Mouse (Mus musculus) heart, adult 8-10 months (tissue): Measurements from ENCODE around the gene Tmed8. TPM values are rescaled to one million over a fixed set of nuclear protein-coding genes. Genes with fewer than 3 reads are reported as not detected.
A peak's percentile ranks its signal among the peaks of the same experiment; 100 is the strongest.
"Not testable (repeated sequence)": the region's sequence is repeated elsewhere in the genome, so short reads cannot be mapped to it uniquely, and the experiment has no call there.

ENCODE experiments used
- DNase-seq: peaks from one replicate; pipeline ENCODE4 v3.0.0; 2022; ENCODE audit warnings: low spot score
- total RNA-seq, 4 experiments: library from RNA; stranded (reverse); gene quantifications; 2 replicates each; pipeline ENCODE4 v1.2.4; 2022

The Tmed8 gene
- 1 to 10 TPM; 6.3 to 6.9 (median 6.7) TPM for total RNA-seq

DNA sequence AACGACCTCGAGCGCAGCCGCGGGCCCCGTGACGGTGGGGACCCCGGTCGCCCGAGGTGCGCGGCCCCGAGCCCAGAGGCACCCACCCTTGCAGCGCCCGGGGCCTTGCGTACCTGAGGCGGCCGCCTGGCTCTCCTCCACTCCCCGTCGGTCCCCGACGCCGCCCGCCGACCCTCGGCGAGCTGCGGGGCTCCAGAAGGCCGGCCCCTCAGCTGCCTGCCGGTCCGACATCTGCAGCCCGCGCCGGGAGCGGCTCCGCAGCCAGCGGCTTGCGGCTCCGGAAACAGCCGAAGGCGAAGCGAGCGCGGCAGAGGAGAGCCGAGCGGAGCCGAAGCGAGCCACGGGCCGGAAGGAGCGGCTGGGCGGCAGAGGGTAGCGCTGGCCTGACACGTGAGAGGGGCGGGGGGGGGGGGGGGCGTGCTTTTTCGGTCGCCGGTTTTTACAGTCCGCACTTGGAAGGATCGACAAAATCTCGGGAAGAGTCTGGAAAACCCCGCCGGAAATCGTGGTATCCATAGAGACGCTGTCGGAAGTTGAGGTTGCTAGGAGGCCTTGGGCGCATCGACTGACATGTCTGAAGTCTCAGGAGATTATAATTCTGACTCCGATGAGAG is at the start of gene Tmed8:
TSS of gene Tmed8 (minus strand) at position 482 of the 614 bp plus-strand sequence.
- peak; percentile 82 for DNase-seq

DNA sequence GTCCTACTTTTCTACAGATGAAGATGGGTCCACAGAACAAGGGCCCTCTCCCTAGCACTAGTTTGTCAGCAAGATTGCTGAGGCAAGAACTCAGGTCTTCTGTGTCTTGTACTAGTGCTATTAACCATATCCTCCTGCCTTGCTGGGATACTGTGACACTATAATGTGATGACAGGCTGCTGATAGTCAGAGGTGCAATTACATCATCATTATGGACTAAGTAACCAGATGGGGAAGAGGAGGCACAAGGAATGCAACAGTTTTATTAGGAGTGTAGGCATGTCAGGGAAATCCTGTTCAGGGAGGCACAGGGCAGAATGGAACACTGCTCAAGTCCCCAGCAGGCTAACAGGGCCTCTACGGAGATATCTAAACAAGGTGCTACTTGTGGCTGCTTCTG is 38.4 kb upstream of the Tmed8 start, which contains the start of gene Noxred1:
TSS of gene Noxred1 (minus strand) at position 101 of the 400 bp plus-strand sequence.
- no peak for DNase-seq

DNA sequence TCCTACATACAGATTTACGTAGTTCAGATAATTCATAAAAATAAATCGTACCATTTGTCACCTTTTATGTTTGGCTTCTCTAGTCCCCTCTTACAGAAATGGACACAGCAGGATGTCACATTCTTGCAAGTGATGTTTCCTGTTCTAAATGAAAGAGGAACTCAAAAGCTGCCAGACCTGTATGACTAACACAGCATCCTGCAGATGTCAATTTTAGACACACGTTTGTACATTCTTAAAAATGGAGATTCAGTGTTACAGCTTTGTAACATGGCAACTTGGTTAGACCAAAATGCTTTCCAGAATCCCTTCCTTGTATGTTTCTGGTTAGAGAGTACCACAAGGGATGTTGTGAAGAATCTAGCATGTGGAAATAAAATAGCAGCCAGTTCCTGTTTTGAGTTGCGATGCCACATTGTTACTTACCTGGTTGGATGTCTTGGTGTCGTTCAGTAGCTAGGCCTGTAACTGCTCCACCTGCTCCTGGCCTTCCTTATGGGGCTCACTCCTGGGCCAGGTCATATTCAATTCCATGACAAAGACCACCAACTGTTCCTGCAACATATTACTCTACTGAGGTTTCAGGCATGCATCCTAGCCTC is 36.7 kb upstream of the Tmed8 start:
- DNase-seq, result no peak

DNA sequence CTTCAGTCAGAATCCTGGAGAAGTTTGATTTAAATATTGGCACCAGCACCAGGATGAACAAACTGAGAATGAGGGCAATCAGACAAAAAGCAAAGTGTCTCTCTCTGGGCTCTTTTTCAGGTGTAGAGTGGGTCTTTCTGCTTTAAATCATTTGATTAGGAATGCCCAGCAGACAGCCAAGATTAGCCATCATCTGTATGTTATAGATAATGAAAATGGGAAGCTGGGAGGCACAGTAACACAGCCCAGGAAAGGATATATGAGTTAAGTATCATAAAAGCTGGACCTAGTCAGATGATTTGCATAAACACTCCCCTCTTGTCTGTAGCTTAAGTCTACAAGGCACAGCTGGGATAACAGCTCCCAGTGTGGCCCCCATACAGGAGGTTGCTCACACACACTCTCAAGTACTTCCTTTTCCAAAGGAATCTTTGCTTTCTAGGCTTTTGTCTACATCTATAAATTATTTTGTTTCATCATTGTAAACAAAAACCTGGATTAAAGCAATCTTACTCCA is 30.2 kb upstream of the Tmed8 start:
- no peak for DNase-seq

DNA sequence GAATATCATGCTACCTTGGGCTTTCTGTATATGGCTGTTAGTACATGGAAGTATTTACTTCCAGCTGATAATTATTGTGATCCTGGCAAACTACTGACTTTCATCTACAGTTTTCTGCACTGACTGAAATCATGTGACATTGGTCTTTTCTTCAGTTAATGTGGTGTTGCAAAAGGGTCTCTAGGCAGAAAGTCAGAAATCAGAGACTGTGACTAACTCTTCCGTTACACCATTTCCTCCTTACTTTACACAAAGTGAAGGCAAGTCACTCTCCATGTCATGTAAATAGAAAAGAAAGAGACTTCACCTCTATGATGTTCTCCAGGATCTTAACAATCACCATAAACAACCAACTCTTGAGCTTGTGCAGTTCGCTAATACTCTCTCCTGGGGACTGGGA is 29.4 kb upstream of the Tmed8 start:
- no peak for DNase-seq

DNA sequence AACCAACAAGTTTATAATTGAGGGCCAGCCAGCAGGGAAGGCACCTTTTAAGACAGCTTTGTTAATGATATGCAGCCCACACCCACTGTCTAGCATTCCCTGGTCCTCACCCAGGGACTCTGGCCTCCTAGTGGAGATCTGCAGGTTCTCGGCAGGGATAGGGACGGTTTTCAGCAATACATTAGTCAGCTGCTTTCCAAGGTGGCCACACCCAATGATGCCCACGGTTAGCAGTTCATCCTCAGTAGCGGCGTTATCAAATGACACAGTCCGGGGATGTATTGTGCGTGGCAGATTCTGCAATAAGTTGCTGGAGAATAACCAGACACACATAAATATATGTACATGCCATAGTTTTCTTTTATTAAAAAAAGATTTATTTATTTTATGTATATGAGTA is 26.5 kb upstream of the Tmed8 start:
- DNase-seq, result no peak

DNA sequence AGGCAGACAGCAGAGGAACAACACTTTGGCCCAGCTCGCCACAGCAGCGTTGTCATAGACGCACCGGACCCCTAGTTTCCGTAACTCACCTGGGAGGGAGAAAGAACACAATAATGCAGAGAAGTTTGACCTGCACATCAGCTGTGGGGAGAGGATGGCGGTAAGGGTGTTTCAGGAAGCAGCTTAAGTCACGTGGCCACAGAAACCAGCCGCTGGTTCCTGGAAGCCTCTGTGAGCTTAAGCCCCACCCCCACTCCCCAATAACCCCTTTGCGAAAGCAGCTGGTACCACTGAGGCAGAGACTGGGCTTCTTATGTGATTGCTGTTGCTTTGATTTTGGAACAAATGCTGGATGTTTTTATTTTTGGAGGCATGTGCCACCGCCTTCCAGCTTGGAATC is 24.7 kb upstream of the Tmed8 start:
- DNase-seq, result no peak

DNA sequence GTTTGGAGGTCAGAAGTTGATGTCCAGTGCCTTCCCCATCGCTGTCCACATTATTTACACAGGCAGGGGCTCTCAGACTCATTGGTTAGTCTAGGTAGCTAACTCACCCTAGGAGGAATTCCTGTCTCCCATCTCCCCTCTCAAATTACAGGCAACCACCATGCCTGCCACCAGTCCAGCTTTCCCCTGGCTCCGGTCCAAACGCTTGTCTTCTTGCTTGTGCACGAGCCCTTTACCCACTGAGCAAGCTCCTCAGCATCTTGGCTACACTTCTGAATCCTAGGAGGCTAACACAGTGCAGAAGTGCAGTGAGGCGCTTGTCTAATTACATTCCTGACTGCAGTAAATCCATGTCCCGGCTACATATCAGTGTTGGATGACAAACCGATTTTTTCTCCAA is 19.1 kb upstream of the Tmed8 start:
- no peak for DNase-seq

DNA sequence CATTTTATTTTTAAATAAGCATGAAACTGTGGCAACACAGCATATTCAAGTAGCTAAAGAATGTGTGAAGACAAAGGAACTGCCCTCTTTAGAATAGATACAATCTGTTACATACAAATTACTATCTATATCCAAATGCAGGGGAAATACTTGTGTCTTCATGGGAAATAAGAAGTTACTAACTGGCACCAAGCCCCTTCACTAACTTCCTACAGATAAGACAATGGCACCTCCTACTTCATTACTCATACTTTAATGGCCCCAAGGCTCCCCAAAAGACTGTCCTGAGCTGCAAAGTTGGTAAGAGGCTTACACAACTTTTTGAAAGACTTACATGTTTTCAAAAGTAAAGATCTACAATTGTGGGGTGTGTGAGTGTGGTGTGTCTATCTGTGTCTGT is 17.3 kb upstream of the Tmed8 start:
- DNase-seq, result no peak

DNA sequence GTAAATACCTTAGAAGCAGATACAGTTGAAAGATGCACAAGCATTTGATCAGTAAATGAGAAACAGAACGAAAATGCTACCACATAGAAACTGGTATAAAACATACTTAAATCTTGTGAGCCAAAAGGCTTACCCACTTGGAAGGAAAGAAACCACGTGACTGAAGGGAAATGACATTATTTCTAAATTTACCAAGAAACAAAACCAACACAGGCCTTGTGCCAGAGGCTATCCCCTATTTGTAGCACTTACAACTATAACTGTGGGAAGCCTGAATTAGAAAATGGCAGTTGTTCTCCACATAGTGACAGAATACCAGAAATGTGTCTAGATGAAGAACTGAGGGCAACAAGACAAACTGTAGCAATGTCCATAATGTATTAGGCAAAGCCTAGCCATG is 15.8 kb upstream of the Tmed8 start:
- no peak for DNase-seq

DNA sequence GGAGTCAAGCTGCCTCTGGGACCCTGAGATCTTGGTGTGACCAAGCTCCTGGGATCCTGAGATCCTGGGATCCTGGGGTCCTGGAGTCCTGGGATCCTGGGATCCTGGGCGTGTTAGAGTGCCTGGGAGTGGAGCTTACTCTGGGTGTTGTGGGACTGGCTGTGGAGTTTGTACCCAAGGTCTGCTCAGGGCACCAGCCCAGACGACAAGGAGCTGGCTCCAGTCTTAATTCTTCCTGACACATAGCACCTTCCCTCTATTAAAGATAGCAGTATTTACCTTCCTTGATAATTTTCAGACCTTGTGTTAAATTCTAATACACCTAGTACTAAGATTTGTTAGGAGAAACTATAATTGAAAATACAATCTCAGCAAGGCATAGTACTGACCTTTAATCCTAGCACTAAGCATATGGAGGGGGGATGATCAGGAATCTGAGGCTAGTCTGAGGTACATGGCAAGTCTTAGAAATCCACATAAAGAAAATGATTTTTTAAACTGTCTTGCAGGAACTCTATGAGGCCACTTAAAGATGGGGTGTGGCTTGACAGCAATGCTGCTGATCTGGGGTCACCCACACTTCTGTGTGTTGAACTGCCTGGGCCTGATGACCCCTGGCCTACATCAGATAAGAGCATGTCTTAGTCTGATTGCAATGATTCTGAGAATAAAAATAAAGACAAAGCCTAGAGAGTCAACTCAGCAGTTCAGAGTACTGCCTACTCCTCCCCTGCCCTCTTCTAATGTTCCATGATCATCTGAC is 12.8 kb upstream of the Tmed8 start:
- DNase-seq, result no peak

DNA sequence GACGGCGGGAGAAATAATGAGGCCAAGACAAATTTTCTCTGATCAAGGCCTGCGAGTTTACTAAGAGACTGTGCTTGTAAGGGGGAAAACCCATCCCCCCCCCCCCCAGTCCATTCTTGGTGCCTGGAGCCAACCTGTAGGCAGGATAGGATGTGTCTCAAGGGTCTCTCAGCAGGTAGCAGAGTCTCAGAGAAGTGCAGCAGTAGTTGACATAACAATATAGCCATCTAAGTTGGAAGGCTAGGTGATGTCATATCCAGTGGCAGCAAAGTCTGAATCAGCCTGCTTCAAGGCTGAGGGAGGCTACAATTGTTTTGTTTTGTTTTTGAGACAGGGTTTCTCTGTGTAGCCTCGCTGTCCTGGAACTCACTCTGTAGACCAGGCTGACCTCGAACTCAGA is 5.5 kb upstream of the Tmed8 start:
- not testable (repeated sequence) for DNase-seq

DNA sequence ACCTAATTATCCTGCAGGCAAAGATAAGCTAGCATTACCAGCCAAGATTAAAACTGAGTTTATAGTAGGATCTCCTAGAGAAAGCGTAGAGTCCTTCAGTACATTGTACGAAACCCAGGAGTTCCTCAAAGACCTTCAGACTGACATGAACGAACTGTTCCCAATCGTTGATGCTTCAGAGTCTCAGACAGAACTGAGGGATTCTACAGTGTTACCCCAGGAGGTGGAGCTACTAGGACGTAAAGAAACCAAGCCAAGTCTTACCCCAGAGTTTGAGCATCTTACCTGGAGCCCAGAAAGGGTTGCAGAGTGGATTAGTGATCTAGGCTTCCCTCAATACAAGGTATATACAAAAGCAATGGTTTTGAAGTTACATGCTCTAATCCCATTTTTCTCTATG is 1.4 kb upstream of the Tmed8 start:
- no peak for DNase-seq

DNA sequence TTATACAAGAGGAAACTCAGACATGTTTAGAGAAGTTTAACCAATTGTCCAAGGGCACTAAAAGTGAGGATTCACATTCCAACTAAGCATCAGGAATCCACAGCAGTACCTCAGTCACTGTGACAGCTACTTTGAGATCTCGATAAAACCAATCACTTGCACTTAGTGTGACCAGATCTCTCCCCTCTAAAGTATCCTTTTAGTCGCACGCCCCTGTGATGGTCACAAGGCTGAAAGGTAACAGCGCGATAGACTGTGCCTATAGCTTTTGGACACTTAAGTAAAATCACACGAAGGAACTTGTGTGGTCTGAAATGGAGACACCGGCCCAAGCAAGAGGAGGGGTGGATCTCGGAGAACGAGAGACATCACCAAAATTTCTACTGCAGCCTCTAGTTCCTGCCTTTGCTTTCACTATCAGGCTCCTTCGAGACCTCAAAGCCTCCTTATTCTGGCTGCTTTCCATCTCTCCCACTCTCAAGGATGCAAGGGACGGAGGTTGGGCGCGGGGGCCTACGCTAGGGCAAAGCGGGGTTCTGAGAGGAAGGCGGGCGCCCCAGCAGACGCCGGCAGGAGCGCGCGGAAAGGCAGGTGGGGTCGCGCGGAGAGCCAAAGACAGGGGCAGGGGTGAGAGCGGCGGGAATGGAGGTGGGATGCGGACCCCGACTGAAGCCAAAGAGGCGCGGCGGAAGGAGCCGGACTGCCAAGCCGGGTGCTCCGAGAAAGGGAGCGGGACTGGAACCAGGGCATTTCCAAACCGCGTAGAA is 865 bp downstream of the Tmed8 start, which contains the start of gene Samd15:
TSS of gene Samd15 (plus strand) at position 518 of the 767 bp plus-strand sequence.
- peak; percentile 16 for DNase-seq

DNA sequence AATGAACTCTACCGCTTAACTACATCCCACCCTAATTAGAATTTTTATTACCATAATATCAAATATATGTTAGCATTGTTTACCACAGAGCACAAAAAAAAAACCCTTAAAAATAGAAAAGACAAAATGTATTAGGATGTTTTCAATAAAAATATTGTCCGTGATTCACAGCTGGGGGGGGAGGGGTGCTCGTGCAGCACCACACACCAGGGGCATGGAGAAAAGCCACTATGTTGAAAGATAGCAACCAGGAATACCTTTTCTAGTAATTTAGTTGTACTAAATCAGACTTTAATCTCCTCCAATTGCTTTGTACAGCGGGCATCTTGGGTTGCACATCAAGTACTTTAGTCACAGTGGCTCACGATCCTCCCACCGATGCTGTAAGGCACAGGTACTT is 1.5 kb downstream of the Tmed8 start:
- no peak for DNase-seq

DNA sequence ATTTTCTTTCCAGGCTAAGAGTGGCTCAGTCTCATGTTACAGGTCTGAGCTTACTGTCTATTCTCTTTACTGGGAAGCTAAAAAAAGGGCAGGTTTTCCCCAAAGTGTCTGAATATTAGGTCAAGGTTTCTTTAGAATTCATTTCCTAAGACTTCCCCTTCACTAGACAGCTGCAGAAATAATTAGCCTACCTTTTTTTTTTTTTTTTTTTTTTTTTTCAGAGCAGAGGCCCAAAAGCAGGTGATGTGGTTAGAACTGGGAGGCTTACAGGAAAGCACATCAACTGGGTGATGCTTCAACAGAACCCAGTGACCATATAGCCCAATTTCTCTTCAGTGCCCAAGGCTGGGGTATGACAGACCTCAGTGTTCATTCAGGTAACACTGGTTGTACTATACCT is 3.9 kb downstream of the Tmed8 start:
- no peak for DNase-seq

DNA sequence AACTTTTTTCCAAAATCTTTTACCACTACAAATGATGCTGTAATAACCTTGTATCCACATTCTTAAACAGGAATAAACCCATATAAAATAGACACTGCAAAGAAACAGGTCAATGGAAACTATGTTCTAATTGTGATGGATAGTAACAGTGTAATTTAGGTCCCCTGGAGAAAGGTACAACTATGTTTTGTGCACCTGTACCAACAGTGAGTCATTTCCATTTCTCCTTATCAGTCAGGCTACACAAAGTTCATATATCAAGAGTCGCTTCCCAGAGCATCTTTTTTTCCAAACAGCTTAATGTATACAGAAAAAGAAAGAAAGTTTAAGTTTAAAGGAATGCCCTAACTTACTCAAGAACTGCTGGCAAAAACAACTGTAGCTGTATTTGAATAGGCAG is 5.2 kb downstream of the Tmed8 start:
- DNase-seq, result no peak

DNA sequence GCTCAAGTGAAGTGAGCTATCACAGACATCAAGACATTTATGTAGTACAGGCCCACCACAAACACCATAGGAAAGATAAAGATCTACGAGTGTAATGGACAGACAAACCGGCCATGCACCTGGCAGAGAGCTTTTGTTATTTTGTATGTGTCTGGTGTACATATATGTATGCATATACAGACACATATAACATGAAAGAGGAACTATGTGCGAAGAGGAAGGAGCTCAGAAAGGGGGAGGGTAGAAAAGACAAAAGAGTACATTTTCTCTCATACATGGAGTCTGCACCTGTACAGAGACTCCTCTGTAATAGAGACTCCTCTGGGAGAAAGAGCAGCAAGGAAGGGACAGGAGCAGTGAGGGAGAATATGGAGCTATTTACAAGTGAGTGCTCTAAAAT is 7.2 kb downstream of the Tmed8 start:
- no peak for DNase-seq

DNA sequence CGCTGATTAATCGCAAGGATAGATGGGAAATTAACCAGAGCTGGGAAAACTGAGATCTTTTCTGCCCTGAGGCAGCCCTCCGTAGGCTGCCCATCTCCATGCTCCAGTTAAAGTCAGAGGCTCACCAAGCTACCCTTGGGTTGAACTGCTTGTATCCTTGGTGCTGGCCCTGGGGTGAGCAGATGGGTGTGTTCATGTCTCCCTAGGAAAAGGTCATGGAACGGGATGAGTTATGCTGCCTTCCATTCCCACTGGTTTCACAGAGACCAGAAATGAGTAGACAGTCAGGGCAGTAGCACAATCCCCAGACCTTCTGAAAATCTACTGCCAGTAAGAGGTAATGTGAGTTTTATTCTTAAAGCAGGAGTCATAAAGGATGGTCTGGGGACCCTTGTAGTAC is 22.6 kb downstream of the Tmed8 start:
- no peak for DNase-seq

DNA sequence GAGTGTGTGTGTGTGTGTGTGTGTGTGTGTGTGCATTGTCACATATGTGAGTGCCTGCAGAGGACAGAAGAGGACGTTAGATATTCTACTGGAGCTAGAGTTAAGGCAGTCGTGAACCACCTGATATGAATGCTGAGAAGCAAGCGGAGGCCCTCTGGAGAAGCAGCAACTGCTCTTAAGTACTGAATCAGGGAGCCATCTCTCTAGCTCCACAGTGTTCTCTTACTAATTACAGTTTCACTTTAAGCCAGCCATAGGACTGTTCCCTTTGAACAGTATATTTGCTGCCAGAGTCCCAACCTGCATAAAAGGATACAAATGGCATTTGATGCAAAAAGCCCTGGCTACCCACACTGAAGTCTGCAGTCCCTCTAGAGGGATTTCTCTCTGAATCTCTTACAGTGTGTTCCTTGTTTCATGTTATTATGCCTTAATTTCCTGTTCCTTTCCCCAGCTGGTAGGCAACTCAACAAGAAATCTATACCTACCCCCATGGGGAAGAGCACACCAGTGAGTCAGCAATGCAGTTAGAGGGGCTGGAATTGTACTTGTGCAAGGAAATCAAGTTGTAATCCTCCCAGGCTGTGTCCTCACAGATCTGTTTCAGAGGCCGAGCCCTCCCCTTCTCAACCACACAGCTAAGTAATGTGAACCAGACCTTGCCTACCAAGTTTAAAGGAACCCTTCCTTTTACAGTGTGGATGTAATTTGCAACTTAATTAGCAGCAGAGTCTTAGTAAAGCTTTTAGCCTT is 24.9 kb downstream of the Tmed8 start:
- no peak for DNase-seq

DNA sequence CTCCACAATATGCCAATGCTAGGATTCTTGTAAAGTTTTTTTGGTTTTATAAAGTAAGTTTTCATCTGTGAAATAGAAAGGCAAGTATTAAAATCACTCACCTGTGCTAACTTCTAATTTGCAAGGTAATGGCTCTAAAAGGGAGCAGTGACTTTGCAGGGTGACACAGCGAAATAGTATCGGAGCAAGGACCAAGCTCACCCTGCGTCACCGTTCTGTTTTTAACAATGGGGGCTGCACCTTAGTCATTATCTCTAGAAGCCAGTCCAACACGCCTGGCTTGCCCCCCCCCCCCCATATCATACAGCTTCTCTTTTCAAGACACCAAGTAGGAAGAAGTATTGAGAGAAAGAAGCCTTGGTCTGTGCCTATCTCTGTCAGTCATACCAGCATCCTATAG is 39.4 kb downstream of the Tmed8 start:
- no peak for DNase-seq
